Mouse (Mus musculus): ENCODE measurements around the gene Exph5. TPM values are rescaled to one million over a fixed set of nuclear protein-coding genes. Genes with fewer than 3 reads are reported as not detected.

Exph5 gene
- polyA plus RNA-seq, 1 experiment from 2014 or later: 1.1 TPM

GRCm38 (mm10) chr9:53290006-53290405 is 11.5 kb upstream of the Exph5 start:
- WGBS: 74% methylated on average over 3 of the region's 3 CpGs
- ATAC-seq (ENCODE audit: insufficient number of reproducible peaks, low FRiP score, low TSS enrichment, low read depth) (no peak), DNase-seq (ENCODE audit: low spot score) (no peak)
- no peak overlapping the region for H3K4me2 ChIP-seq (ENCODE audit: low read depth, severe bottlenecking)
- H3K27ac ChIP-seq (replicated peaks; ENCODE audit: low read depth, low read length): no peak overlapping the region
- no peak overlapping the region for H3K9ac ChIP-seq (ENCODE audit: low read length)
- no peaks in the 10 kb centered on the region for H3K4me1 ChIP-seq (ENCODE audit: control insufficient read depth, insufficient read depth, low read length)
- H3K36me3 ChIP-seq (ENCODE audit: control insufficient read depth, insufficient read depth, low read length): no peaks in the 10 kb centered on the region
- no peaks in the 10 kb centered on the region for H3K9me3 ChIP-seq (ENCODE audit: control insufficient read depth, low read length)
- H3K4me3 ChIP-seq (ENCODE audit: low read depth, low read length): no peak overlapping the region
- no peaks in the 10 kb centered on the region for H3K27me3 ChIP-seq (ENCODE audit: control insufficient read depth, insufficient read depth, low read length)

GRCm38 (mm10) chr9:53292833-53293232 is 8.6 kb upstream of the Exph5 start:
- Histone ChIP-seq H3K4me1 (ENCODE audit: control insufficient read depth, insufficient read depth, low read length) (no peaks in the 10 kb centered on the region), H3K4me2 (ENCODE audit: low read depth, severe bottlenecking) (no peak overlapping the region), H3K9me3 (ENCODE audit: control insufficient read depth, low read length) (no peaks in the 10 kb centered on the region), H3K36me3 (ENCODE audit: control insufficient read depth, insufficient read depth, low read length) (no peaks in the 10 kb centered on the region), H3K4me3 (ENCODE audit: low read depth, low read length) (no peak overlapping the region), H3K27me3 (ENCODE audit: control insufficient read depth, insufficient read depth, low read length) (no peaks in the 10 kb centered on the region), H3K9ac (ENCODE audit: low read length) (no peak overlapping the region), H3K27ac (replicated peaks; ENCODE audit: low read depth, low read length) (no peak overlapping the region)
- no peak for DNase-seq (ENCODE audit: low spot score)
- no peak for ATAC-seq (ENCODE audit: insufficient number of reproducible peaks, low FRiP score, low TSS enrichment, low read depth)

- Histone ChIP-seq H3K9me3 (ENCODE audit: control insufficient read depth, low read length) (no peaks in the 10 kb centered on the region), H3K27ac (replicated peaks; ENCODE audit: low read depth, low read length) (no peak overlapping the region), H3K4me1 (ENCODE audit: control insufficient read depth, insufficient read depth, low read length) (no peaks in the 10 kb centered on the region), H3K9ac (ENCODE audit: low read length) (no peak overlapping the region), H3K4me3 (ENCODE audit: low read depth, low read length) (peak overlapping the region; percentile 28), H3K36me3 (ENCODE audit: control insufficient read depth, insufficient read depth, low read length) (no peaks in the 10 kb centered on the region), H3K27me3 (ENCODE audit: control insufficient read depth, insufficient read depth, low read length) (peaks cover 5% of the 10 kb centered on the region; the same call in 1 of the 2 replicates), H3K4me2 (ENCODE audit: low read depth, severe bottlenecking) (peak overlapping the region; percentile 70)
- WGBS: 2% methylated on average over 19 of the region's 19 CpGs
- ATAC-seq (ENCODE audit: insufficient number of reproducible peaks, low FRiP score, low TSS enrichment, low read depth) (no peak), DNase-seq (ENCODE audit: low spot score) (peak; percentile 26)
Measured at GRCm38 (mm10) chr9:53301801-53302311, 386 bp downstream of the Exph5 start.

- no peak overlapping the region for H3K4me3 ChIP-seq (ENCODE audit: low read depth, low read length)
- H3K4me2 ChIP-seq (ENCODE audit: low read depth, severe bottlenecking): no peak overlapping the region
Measured at GRCm38 (mm10) chr9:53302415-53302814, 945 bp downstream of the Exph5 start.

GRCm38 (mm10) chr9:53307904-53308303 is 6.4 kb downstream of the Exph5 start:
- WGBS: 81% methylated on average over 7 of the region's 7 CpGs
- Histone ChIP-seq H3K4me3 (ENCODE audit: low read depth, low read length) (no peak overlapping the region), H3K4me2 (ENCODE audit: low read depth, severe bottlenecking) (no peak overlapping the region), H3K27me3 (ENCODE audit: control insufficient read depth, insufficient read depth, low read length) (no peaks in the 10 kb centered on the region), H3K36me3 (ENCODE audit: control insufficient read depth, insufficient read depth, low read length) (no peaks in the 10 kb centered on the region), H3K9me3 (ENCODE audit: control insufficient read depth, low read length) (no peaks in the 10 kb centered on the region), H3K4me1 (ENCODE audit: control insufficient read depth, insufficient read depth, low read length) (no peaks in the 10 kb centered on the region), H3K9ac (ENCODE audit: low read length) (no peak overlapping the region), H3K27ac (replicated peaks; ENCODE audit: low read depth, low read length) (no peak overlapping the region)
- ATAC-seq (ENCODE audit: insufficient number of reproducible peaks, low FRiP score, low TSS enrichment, low read depth) (no peak), DNase-seq (ENCODE audit: low spot score) (no peak)

More at GRCm38 (mm10) chr9:53302415-53302814, 945 bp downstream of the Exph5 start:
- Histone ChIP-seq H3K9ac (ENCODE audit: low read length) (no peak overlapping the region), H3K27ac (replicated peaks; ENCODE audit: low read depth, low read length) (no peak overlapping the region), H3K9me3 (ENCODE audit: control insufficient read depth, low read length) (no peaks in the 10 kb centered on the region), H3K27me3 (ENCODE audit: control insufficient read depth, insufficient read depth, low read length) (peaks cover 5% of the 10 kb centered on the region; the same call in 1 of the 2 replicates), H3K4me1 (ENCODE audit: control insufficient read depth, insufficient read depth, low read length) (no peaks in the 10 kb centered on the region), H3K36me3 (ENCODE audit: control insufficient read depth, insufficient read depth, low read length) (no peaks in the 10 kb centered on the region)
- ATAC-seq (ENCODE audit: insufficient number of reproducible peaks, low FRiP score, low TSS enrichment, low read depth) (no peak), DNase-seq (ENCODE audit: low spot score) (no peak)
- WGBS: 56% methylated on average over 5 of the region's 5 CpGs

GRCm38 (mm10) chr9:53312981-53313380 is 11.5 kb downstream of the Exph5 start:
- no peaks in the 10 kb centered on the region for H3K4me1 ChIP-seq (ENCODE audit: control insufficient read depth, insufficient read depth, low read length)
- no peak overlapping the region for H3K4me2 ChIP-seq (ENCODE audit: low read depth, severe bottlenecking)
- 97% methylated on average over 1 of the region's 1 CpGs for WGBS
- H3K27ac ChIP-seq (replicated peaks; ENCODE audit: low read depth, low read length): no peak overlapping the region
- no peaks in the 10 kb centered on the region for H3K9me3 ChIP-seq (ENCODE audit: control insufficient read depth, low read length)
- ATAC-seq (ENCODE audit: insufficient number of reproducible peaks, low FRiP score, low TSS enrichment, low read depth) (no peak), DNase-seq (ENCODE audit: low spot score) (no peak)
- H3K27me3 ChIP-seq (ENCODE audit: control insufficient read depth, insufficient read depth, low read length): no peaks in the 10 kb centered on the region
- no peaks in the 10 kb centered on the region for H3K36me3 ChIP-seq (ENCODE audit: control insufficient read depth, insufficient read depth, low read length)
- no peak overlapping the region for H3K4me3 ChIP-seq (ENCODE audit: low read depth, low read length)
- no peak overlapping the region for H3K9ac ChIP-seq (ENCODE audit: low read length)

- DNase-seq (ENCODE audit: low spot score) (peak; percentile 29), ATAC-seq (ENCODE audit: insufficient number of reproducible peaks, low FRiP score, low TSS enrichment, low read depth) (no peak)
- Histone ChIP-seq H3K9ac (ENCODE audit: low read length) (no peak overlapping the region), H3K36me3 (ENCODE audit: control insufficient read depth, insufficient read depth, low read length) (no peaks in the 10 kb centered on the region), H3K4me2 (ENCODE audit: low read depth, severe bottlenecking) (no peak overlapping the region), H3K27me3 (ENCODE audit: control insufficient read depth, insufficient read depth, low read length) (no peaks in the 10 kb centered on the region), H3K27ac (replicated peaks; ENCODE audit: low read depth, low read length) (no peak overlapping the region), H3K4me1 (ENCODE audit: control insufficient read depth, insufficient read depth, low read length) (no peaks in the 10 kb centered on the region), H3K4me3 (ENCODE audit: low read depth, low read length) (no peak overlapping the region), H3K9me3 (ENCODE audit: control insufficient read depth, low read length) (no peaks in the 10 kb centered on the region)
- WGBS: 39% methylated on average over 10 of the region's 10 CpGs
Measured at GRCm38 (mm10) chr9:53320894-53321650, 19.6 kb downstream of the Exph5 start.

GRCm38 (mm10) chr9:53321683-53322082 is 20.2 kb downstream of the Exph5 start:
- WGBS: 89% methylated on average over 8 of the region's 8 CpGs
- no peak for ATAC-seq (ENCODE audit: insufficient number of reproducible peaks, low FRiP score, low TSS enrichment, low read depth)
- no peak overlapping the region for H3K9ac ChIP-seq (ENCODE audit: low read length)

More at GRCm38 (mm10) chr9:53321683-53322082, 20.2 kb downstream of the Exph5 start:
- no peak for DNase-seq (ENCODE audit: low spot score)
- Histone ChIP-seq H3K36me3 (ENCODE audit: control insufficient read depth, insufficient read depth, low read length) (no peaks in the 10 kb centered on the region), H3K4me1 (ENCODE audit: control insufficient read depth, insufficient read depth, low read length) (no peaks in the 10 kb centered on the region), H3K4me3 (ENCODE audit: low read depth, low read length) (no peak overlapping the region), H3K27me3 (ENCODE audit: control insufficient read depth, insufficient read depth, low read length) (no peaks in the 10 kb centered on the region), H3K9me3 (ENCODE audit: control insufficient read depth, low read length) (no peaks in the 10 kb centered on the region), H3K4me2 (ENCODE audit: low read depth, severe bottlenecking) (no peak overlapping the region), H3K27ac (replicated peaks; ENCODE audit: low read depth, low read length) (no peak overlapping the region)
